Mouse (Mus musculus) heart, embryonic 16.5 days (tissue): Measurements from ENCODE around the gene Tlk2. TPM values are rescaled to one million over a fixed set of nuclear protein-coding genes. Genes with fewer than 3 reads are reported as not detected.

Source experiments
- ATAC-seq: fragments of 200-750 bp; cut with Nextera tagmentation; replicated peaks from 2 replicates; pipeline ENCODE4 v1.8.0; 2017; ENCODE audit warnings: moderate number of reproducible peaks; ENCODE audit not compliant: insufficient read depth, low FRiP score; ENCODE audit errors: extremely low read depth
- H3K27ac ChIP-seq: fragments of 300-500 bp; sonication (generic); 2 replicates; pipeline ENCODE4 v1.5.1; 2014; ENCODE audit warnings: mild to moderate bottlenecking, low read length, control low read depth, moderate library complexity
- H3K27me3 ChIP-seq: fragments of 300-500 bp; sonication (generic); 2 replicates; pipeline ENCODE4 v1.6.1; 2014; ENCODE audit warnings: low read length, mixed read lengths; ENCODE audit not compliant: control insufficient read depth, insufficient read depth
- H3K36me3 ChIP-seq: fragments of 300-500 bp; sonication (generic); 2 replicates; pipeline ENCODE4 v1.6.1; 2014; ENCODE audit not compliant: control insufficient read depth, insufficient read depth
- H3K4me1 ChIP-seq: fragments of 300-500 bp; sonication (generic); 2 replicates; pipeline ENCODE4 v1.6.1; 2014; ENCODE audit warnings: low read length, mixed read lengths; ENCODE audit not compliant: control insufficient read depth, insufficient read depth
- H3K4me2 ChIP-seq: fragments of 300-500 bp; sonication (generic); 2 replicates; pipeline ENCODE4 v1.6.1; 2014; ENCODE audit warnings: low read depth, mild to moderate bottlenecking, control low read depth, low read length
- H3K4me3 ChIP-seq: fragments of 300-500 bp; sonication (generic); 2 replicates; pipeline ENCODE4 v1.5.1; 2014; ENCODE audit warnings: mild to moderate bottlenecking, control low read depth, low read length
- H3K9ac ChIP-seq: fragments of 300-500 bp; sonication (generic); 2 replicates; pipeline ENCODE4 v1.6.1; 2014; ENCODE audit warnings: low read length, control low read depth
- H3K9me3 ChIP-seq: fragments of 300-500 bp; sonication (generic); replicated peaks from 2 replicates; pipeline ENCODE4 v1.6.1; 2016; ENCODE audit warnings: low read length; ENCODE audit not compliant: control insufficient read depth
- WGBS: fragments of 180-500 bp; shearing (Covaris S2); extraction: QIAGEN DNeasy Blood & Tissue Kit; methylation state at CpG from one replicate; pipeline ENCODE4 v1.1.7; 2014; 5-methylcytosine and 5-hydroxymethylcytosine counted together
- polyA plus RNA-seq: library from polyadenylated mRNA; unstranded; fragments of >200 nt; fragmentation: Nextera tagmentation; extraction: Ambion mirVana; gene quantifications from 2 replicates; pipeline ENCODE4 v1.2.1, GENCODE M21; 2015

Gene Tlk2
- polyA plus RNA-seq, 1 experiment from 2014 or later: 12.9 TPM

GRCm38 (mm10) chr11:105146593-105146992 is 32.0 kb upstream of the Tlk2 start, which contains the start of gene Gm10842:
Gene Gm10842, plus strand, starts transcription at chr11:105146893.
- no peaks in the 10 kb centered on the region for H3K9me3 ChIP-seq
- H3K27me3 ChIP-seq: no peaks in the 10 kb centered on the region
- H3K4me1 ChIP-seq: no peaks in the 10 kb centered on the region
- no peak within 1 kb of the TSS for H3K4me3 ChIP-seq
- H3K27ac ChIP-seq: no peak within 1 kb of the TSS
- no peak within 1 kb of the TSS for H3K9ac ChIP-seq
- WGBS: 64% methylated on average over 3 of the region's 3 CpGs
- ATAC-seq: no peak
- H3K36me3 ChIP-seq: no peaks in the 10 kb centered on the region
- no peak within 1 kb of the TSS for H3K4me2 ChIP-seq

GRCm38 (mm10) chr11:105149353-105149752 is 29.3 kb upstream of the Tlk2 start:
- Histone ChIP-seq H3K27ac (no peak overlapping the region), H3K4me3 (no peak overlapping the region), H3K4me1 (peaks cover 14% of the 10 kb centered on the region), H3K27me3 (no peaks in the 10 kb centered on the region), H3K9ac (no peak overlapping the region), H3K4me2 (no peak overlapping the region), H3K36me3 (no peaks in the 10 kb centered on the region), H3K9me3 (no peaks in the 10 kb centered on the region)
- WGBS: 48% methylated on average over 3 of the region's 3 CpGs
- ATAC-seq: no peak

DNA sequence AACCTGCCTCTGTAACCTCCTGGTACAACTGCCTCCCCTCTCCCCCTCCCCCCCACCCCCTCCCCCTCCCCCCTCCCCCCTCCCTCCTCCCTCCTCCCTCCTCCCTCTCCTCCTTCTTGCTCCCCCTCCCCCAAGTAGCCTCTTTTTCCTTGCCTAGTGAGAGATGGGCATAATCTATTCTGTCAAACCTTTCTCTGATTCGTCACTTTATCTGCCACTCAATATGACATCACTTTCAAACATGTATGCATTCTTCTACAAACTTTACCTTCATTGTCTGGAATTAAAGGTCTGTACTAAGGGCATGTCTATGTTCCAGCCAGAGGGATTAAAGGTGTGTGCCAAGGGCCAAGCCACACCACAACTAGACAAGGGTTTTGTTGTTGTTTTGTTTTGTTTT is 28.8 kb upstream of the Tlk2 start:
- no peak overlapping the region for H3K4me2 ChIP-seq
- no peak for ATAC-seq
- no peaks in the 10 kb centered on the region for H3K27me3 ChIP-seq
- H3K4me3 ChIP-seq: no peak overlapping the region
- WGBS: 87% methylated on average over 1 of the region's 1 CpGs
- H3K9ac ChIP-seq: no peak overlapping the region
- H3K27ac ChIP-seq: no peak overlapping the region
- peaks cover 14% of the 10 kb centered on the region for H3K4me1 ChIP-seq
- no peaks in the 10 kb centered on the region for H3K36me3 ChIP-seq
- no peaks in the 10 kb centered on the region for H3K9me3 ChIP-seq

GRCm38 (mm10) chr11:105150691-105151090 is 27.9 kb upstream of the Tlk2 start:
- no peak for ATAC-seq
- H3K4me2 ChIP-seq: no peak overlapping the region
- no peak overlapping the region for H3K4me3 ChIP-seq
- H3K36me3 ChIP-seq: no peaks in the 10 kb centered on the region
- no peak overlapping the region for H3K27ac ChIP-seq
- H3K4me1 ChIP-seq: peaks cover 14% of the 10 kb centered on the region
- H3K9ac ChIP-seq: no peak overlapping the region
- H3K9me3 ChIP-seq: no peaks in the 10 kb centered on the region
- no peaks in the 10 kb centered on the region for H3K27me3 ChIP-seq
- WGBS: 68% methylated on average over 4 of the region's 4 CpGs

DNA sequence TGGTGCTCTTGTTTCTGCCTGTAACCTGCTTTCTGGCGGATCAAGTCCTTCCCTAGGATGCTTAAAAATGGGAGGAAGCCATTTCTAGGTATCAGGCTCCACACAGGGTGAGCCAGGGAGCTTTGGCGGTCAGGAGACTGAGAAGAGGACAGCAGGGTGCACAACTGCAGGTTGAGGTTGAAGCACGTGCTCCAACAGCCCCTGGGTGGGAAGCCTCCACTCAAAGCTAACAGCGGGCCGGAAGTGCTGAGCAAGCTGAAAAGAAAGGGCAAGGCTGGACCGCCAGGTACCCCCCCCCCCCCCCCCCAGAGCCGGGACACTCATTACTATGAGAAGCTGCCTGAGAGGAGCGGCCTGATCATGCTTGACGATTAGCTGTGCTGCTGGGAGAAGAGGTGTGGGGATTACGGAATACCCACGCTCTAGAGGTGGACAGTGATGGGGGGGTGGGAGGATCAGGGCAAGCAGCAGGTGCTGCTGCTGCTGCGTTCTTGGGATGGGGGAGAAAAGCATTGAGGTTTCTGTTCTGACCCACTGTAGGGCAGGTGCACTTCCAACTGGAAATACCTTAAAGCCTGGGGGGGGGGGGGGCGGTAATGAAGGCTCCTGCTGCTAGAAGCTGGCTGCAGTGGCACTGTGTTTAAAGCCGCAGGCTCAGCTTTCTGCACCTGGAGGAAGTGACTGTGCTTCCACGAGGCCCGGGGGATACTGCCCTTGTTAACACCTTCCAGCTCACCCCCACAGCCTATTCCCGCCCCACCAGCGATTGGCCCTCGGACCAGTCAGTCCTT is 27.2 kb upstream of the Tlk2 start:
- Histone ChIP-seq H3K9me3 (no peaks in the 10 kb centered on the region), H3K4me1 (peaks cover 18% of the 10 kb centered on the region), H3K9ac (no peak overlapping the region; the same call in 1 of the 2 replicates), H3K36me3 (no peaks in the 10 kb centered on the region), H3K4me3 (no peak overlapping the region), H3K27ac (no peak overlapping the region), H3K27me3 (no peaks in the 10 kb centered on the region), H3K4me2 (peak overlapping the region; percentile 46)
- WGBS: 25% methylated on average over 18 of the region's 19 CpGs
- ATAC-seq: no peak; the same call in 1 of the 2 replicates

- H3K9ac ChIP-seq: no peak overlapping the region; the same call in 1 of the 2 replicates
- 100% methylated on average over 2 of the region's 4 CpGs for WGBS
- H3K4me1 ChIP-seq: peaks cover 18% of the 10 kb centered on the region
- H3K27ac ChIP-seq: no peak overlapping the region
- no peaks in the 10 kb centered on the region for H3K36me3 ChIP-seq
- no peaks in the 10 kb centered on the region for H3K27me3 ChIP-seq
- H3K4me3 ChIP-seq: no peak overlapping the region
- ATAC-seq: no peak
- peak overlapping the region; percentile 46 for H3K4me2 ChIP-seq
- no peaks in the 10 kb centered on the region for H3K9me3 ChIP-seq
Measured at GRCm38 (mm10) chr11:105152017-105152300, 26.6 kb upstream of the Tlk2 start.

DNA sequence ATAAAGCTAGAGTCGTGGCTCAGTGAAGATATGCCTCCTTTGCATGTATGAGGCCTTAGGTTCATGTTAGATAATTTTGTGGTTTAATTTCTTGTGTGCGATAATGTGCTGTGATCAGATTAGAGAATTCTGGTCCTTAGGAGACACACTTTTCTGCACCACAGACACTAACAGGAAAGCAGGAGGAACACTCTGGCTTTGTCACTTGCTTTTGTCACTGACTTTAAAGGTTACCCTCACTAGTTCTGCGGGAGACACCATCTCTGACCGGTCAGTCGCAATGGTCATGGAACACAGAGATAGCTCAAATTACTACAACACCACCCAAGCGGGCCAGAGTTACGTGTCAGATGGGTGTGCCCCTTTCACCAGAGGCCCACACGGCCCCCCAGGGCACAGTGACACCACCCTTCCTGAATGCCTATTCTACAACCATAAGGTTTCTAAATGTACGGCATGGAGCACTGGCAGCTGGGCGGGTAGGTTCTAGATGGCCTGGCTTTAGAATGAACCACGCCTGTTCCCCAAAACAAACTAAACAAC is 26.2 kb upstream of the Tlk2 start:
- H3K9me3 ChIP-seq: no peaks in the 10 kb centered on the region
- H3K27me3 ChIP-seq: no peaks in the 10 kb centered on the region
- H3K4me1 ChIP-seq: peaks cover 21% of the 10 kb centered on the region
- ATAC-seq: no peak
- no peak overlapping the region for H3K27ac ChIP-seq
- no peak overlapping the region for H3K4me2 ChIP-seq
- H3K36me3 ChIP-seq: no peaks in the 10 kb centered on the region
- H3K4me3 ChIP-seq: no peak overlapping the region
- 77% methylated on average over 11 of the region's 11 CpGs for WGBS
- H3K9ac ChIP-seq: no peak overlapping the region

DNA sequence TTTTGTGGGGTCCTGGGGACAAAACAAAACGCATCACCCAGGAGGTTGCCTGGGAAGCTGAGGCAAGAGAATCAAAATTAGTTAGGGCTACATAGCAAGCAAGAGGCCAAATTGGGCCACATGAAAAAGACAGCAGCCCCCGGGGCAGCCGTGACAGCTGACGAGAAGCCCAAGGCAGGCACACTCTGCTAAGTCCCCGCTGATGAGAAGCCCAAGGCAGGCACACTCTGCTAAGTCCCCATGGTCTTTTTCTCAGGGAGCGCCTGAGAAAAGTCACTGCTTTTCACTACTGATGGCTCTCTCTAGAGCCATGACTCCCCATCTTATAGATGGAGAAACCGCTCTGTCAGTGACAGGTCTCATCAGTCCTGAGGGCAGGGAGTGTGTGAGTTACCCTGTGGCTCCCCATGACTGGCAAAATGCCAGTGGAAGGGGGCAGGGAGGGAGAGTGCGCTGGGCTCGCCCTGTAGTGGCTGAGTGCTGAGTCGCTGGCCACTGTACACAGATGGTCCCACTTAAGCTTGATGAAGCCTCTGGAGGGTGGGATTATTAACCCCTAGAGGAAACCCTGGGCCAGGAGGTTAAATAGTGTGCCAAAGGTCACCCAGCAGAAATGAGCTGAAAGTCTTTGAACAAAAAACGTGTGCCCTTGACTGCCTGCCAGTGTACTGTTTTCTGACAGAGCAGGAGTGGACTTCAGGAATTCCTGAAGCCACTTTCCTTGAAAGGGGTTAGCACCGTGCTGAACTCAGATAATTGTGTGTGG is 25.4 kb upstream of the Tlk2 start:
- Histone ChIP-seq H3K27me3 (no peaks in the 10 kb centered on the region), H3K27ac (peak overlapping the region; percentile 6; the same call in 1 of the 2 replicates), H3K4me3 (no peak overlapping the region), H3K9ac (0 out of 2 replicates have a peak overlapping the region, but pooled peaks have one; percentile 25), H3K9me3 (no peaks in the 10 kb centered on the region), H3K36me3 (no peaks in the 10 kb centered on the region), H3K4me1 (peaks cover 21% of the 10 kb centered on the region), H3K4me2 (peak overlapping the region; percentile 4; the same call in 1 of the 2 replicates)
- peak; percentile 85 for ATAC-seq
- 22% methylated on average over 12 of the region's 12 CpGs for WGBS

DNA sequence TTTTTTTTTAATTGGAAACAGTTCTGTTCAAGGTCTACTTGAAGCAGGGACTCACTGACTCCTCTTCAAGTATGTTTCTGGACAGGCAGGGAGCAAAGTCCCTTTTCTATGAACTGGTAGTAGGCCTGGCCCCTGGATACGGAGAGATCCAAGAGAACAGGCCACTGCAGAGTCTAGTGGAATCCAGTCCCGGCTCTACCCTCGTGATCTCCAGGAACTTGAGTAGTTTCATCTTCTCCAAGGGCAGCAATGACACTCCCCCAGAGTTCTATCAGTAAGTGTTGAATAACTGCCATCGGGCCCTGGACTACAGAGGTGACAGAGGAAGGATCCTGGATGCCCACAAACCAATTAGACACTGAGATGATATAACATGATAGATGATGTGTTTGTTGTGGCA is 22.7 kb upstream of the Tlk2 start:
- no peak for ATAC-seq
- Histone ChIP-seq H3K4me3 (no peak overlapping the region), H3K27me3 (no peaks in the 10 kb centered on the region), H3K4me1 (peaks cover 21% of the 10 kb centered on the region), H3K4me2 (no peak overlapping the region), H3K27ac (no peak overlapping the region), H3K9me3 (no peaks in the 10 kb centered on the region), H3K9ac (no peak overlapping the region), H3K36me3 (no peaks in the 10 kb centered on the region)
- 33% methylated on average over 4 of the region's 4 CpGs for WGBS
